Mouse (Mus musculus): ENCODE data around the gene Zfp654.

Gene Zfp654

GRCm38 (mm10) chr16:64852441-64852871 is 1.0 kb upstream of the Zfp654 start:
- peak; percentile 57 for DNase-seq

GRCm38 (mm10) chr16:64851085-64851562 is 328 bp downstream of the Zfp654 start:
- DNase-seq, result no peak

GRCm38 (mm10) chr16:64850287-64851084 is 966 bp downstream of the Zfp654 start:
- DNase-seq, result peak; percentile 77

- no peak for DNase-seq
Observed at GRCm38 (mm10) chr16:64845947-64846346, 5.5 kb downstream of the Zfp654 start.

GRCm38 (mm10) chr16:64842374-64842729 is 9.1 kb downstream of the Zfp654 start:
- no peak for DNase-seq

GRCm38 (mm10) chr16:64841481-64842373 is 9.7 kb downstream of the Zfp654 start:
- no peak for DNase-seq

- DNase-seq, result no peak
Observed at GRCm38 (mm10) chr16:64836709-64837108, 14.7 kb downstream of the Zfp654 start.

GRCm38 (mm10) chr16:64835996-64836545 is 15.4 kb downstream of the Zfp654 start:
- no peak for DNase-seq

- DNase-seq, result no peak
Observed at GRCm38 (mm10) chr16:64830291-64830690, 21.2 kb downstream of the Zfp654 start.

GRCm38 (mm10) chr16:64824474-64824873 is 27.0 kb downstream of the Zfp654 start:
- DNase-seq, result no peak

- DNase-seq, result no peak
Observed at GRCm38 (mm10) chr16:64823890-64824289, 27.6 kb downstream of the Zfp654 start.

- no peak for DNase-seq
Observed at GRCm38 (mm10) chr16:64817094-64817765, 34.2 kb downstream of the Zfp654 start.

GRCm38 (mm10) chr16:64803041-64803440 is 48.4 kb downstream of the Zfp654 start:
- no peak for DNase-seq

GRCm38 (mm10) chr16:64801638-64802037 is 49.8 kb downstream of the Zfp654 start:
- no peak for DNase-seq

- no peak for DNase-seq
Observed at GRCm38 (mm10) chr16:64800393-64800792, 51.1 kb downstream of the Zfp654 start.

- no peak for DNase-seq
Observed at GRCm38 (mm10) chr16:64794802-64795201, 56.6 kb downstream of the Zfp654 start.

- no peak for DNase-seq
Observed at GRCm38 (mm10) chr16:64789706-64790105, 61.7 kb downstream of the Zfp654 start.

GRCm38 (mm10) chr16:64775516-64775915 is 75.9 kb downstream of the Zfp654 start:
- DNase-seq, result no peak

GRCm38 (mm10) chr16:64771431-64771818 is 80.0 kb downstream of the Zfp654 start:
- DNase-seq, result no peak

GRCm38 (mm10) chr16:64770521-64771430 is 80.7 kb downstream of the Zfp654 start, which contains the start of gene 4930453N24Rik:
TSS of gene 4930453N24Rik (minus strand) at chr16:64771161.
- peak; percentile 89 for DNase-seq

- DNase-seq, result no peak
Observed at GRCm38 (mm10) chr16:64766696-64767300, 84.7 kb downstream of the Zfp654 start.

Measured in cerebellum, adult 9-10 months (tissue).